Mouse (Mus musculus) heart, embryonic 11.5 days (tissue): ENCODE results near the gene Slc26a3. TPM values are rescaled to one million over a fixed set of nuclear protein-coding genes. Genes with fewer than 3 reads are reported as not detected.

Experiments used
- ATAC-seq: fragments of 200-750 bp; cut with Nextera tagmentation; replicated peaks from 2 replicates; pipeline ENCODE4 v1.8.0; 2017; ENCODE audit warnings: moderate library complexity; ENCODE audit not compliant: insufficient number of reproducible peaks, low FRiP score, low TSS enrichment
- H3K27ac ChIP-seq: fragments of 300-500 bp; sonication (generic); 2 replicates; pipeline ENCODE4 v1.5.1; 2014; ENCODE audit warnings: mild to moderate bottlenecking, low read depth, low read length
- H3K27me3 ChIP-seq: fragments of 300-500 bp; sonication (generic); 2 replicates; pipeline ENCODE4 v1.6.1; 2014; ENCODE audit warnings: mild to moderate bottlenecking, low read length, mixed read lengths; ENCODE audit not compliant: control insufficient read depth, insufficient read depth
- H3K36me3 ChIP-seq: fragments of 300-500 bp; sonication (generic); 2 replicates; pipeline ENCODE4 v1.6.1; 2014; ENCODE audit warnings: mild to moderate bottlenecking, low read length, moderate library complexity, mixed read lengths; ENCODE audit not compliant: control insufficient read depth, insufficient read depth
- H3K4me1 ChIP-seq: fragments of 300-500 bp; sonication (generic); 2 replicates; pipeline ENCODE4 v1.6.1; 2014; ENCODE audit warnings: low read length; ENCODE audit not compliant: control insufficient read depth, insufficient read depth
- H3K4me2 ChIP-seq: fragments of 300-500 bp; sonication (generic); 2 replicates; pipeline ENCODE4 v1.6.1; 2014; ENCODE audit warnings: mild to moderate bottlenecking, moderate library complexity
- H3K4me3 ChIP-seq: fragments of 300-500 bp; sonication (generic); 2 replicates; pipeline ENCODE4 v1.5.1; 2014; ENCODE audit warnings: low read depth, low read length
- H3K9ac ChIP-seq: fragments of 300-500 bp; sonication (generic); 2 replicates; pipeline ENCODE4 v1.6.1; 2014; ENCODE audit warnings: mild to moderate bottlenecking, low read depth, low read length, moderate library complexity
- H3K9me3 ChIP-seq: fragments of 300-500 bp; sonication (generic); replicated peaks from 2 replicates; pipeline ENCODE4 v1.6.1; 2016; ENCODE audit warnings: low read length; ENCODE audit not compliant: control insufficient read depth
- WGBS: fragments of 180-500 bp; shearing (Covaris S2); extraction: QIAGEN DNeasy Blood & Tissue Kit; methylation state at CpG from one replicate; pipeline ENCODE4 v1.1.7; 2014; ENCODE audit not compliant: insufficient replicate concordance; 5-methylcytosine and 5-hydroxymethylcytosine counted together
- polyA plus RNA-seq: library from polyadenylated mRNA; unstranded; fragments of >200 nt; fragmentation: Nextera tagmentation; extraction: Ambion mirVana; gene quantifications from 2 replicates; pipeline ENCODE4 v1.2.1, GENCODE M21; 2014

Slc26a3 gene
- polyA plus RNA-seq, 1 experiment from 2014 or later: 0.07 TPM

- no peak for ATAC-seq
Observed at GRCm38 (mm10) chr12:31498936-31499313, 108.3 kb downstream of the Slc26a3 start.

GRCm38 (mm10) chr12:31499314-31500131 lies 108.9 kb downstream of the Slc26a3 start, which contains the start of gene Cbll1:
Gene Cbll1 (minus strand): TSS chr12:31499616.
- ATAC-seq: peak; percentile 98
- no peaks in the 10 kb centered on the region for H3K27me3 ChIP-seq
- peak within 1 kb of the TSS; percentile 79 for H3K9ac ChIP-seq
- no peaks in the 10 kb centered on the region for H3K9me3 ChIP-seq
- peak within 1 kb of the TSS; percentile 88 for H3K4me2 ChIP-seq
- peaks cover under 1% of the 10 kb centered on the region; the same call in 1 of the 2 replicates for H3K36me3 ChIP-seq
- H3K4me3 ChIP-seq: peak within 1 kb of the TSS; percentile 86
- H3K4me1 ChIP-seq: peaks cover 14% of the 10 kb centered on the region; the same call in 1 of the 2 replicates
- H3K27ac ChIP-seq: peak within 1 kb of the TSS; percentile 83
- under 1% methylated on average over 68 of the region's 68 CpGs for WGBS

More at GRCm38 (mm10) chr12:31498936-31499313, 108.3 kb downstream of the Slc26a3 start:
- Histone ChIP-seq H3K27ac (peak overlapping the region; percentile 57), H3K4me2 (peak overlapping the region; percentile 85), H3K9me3 (no peaks in the 10 kb centered on the region), H3K4me1 (peaks cover 14% of the 10 kb centered on the region; the same call in 1 of the 2 replicates), H3K36me3 (peaks cover 5% of the 10 kb centered on the region; the same call in 1 of the 2 replicates), H3K4me3 (peak overlapping the region; percentile 86), H3K9ac (peak overlapping the region; percentile 79), H3K27me3 (no peaks in the 10 kb centered on the region)
- WGBS: 1% methylated on average over 25 of the region's 25 CpGs

- peak overlapping the region; percentile 79 for H3K9ac ChIP-seq
- H3K27ac ChIP-seq: peak overlapping the region; percentile 83
- peak overlapping the region; percentile 86 for H3K4me3 ChIP-seq
- no peaks in the 10 kb centered on the region for H3K27me3 ChIP-seq
- no peaks in the 10 kb centered on the region for H3K36me3 ChIP-seq
- H3K4me2 ChIP-seq: peak overlapping the region; percentile 88
- WGBS: 7% methylated on average over 12 of the region's 12 CpGs
- no peaks in the 10 kb centered on the region for H3K9me3 ChIP-seq
- H3K4me1 ChIP-seq: peaks cover 14% of the 10 kb centered on the region; the same call in 1 of the 2 replicates
- peak; percentile 21; the same call in 1 of the 2 replicates for ATAC-seq
Observed at GRCm38 (mm10) chr12:31500196-31500595, 109.5 kb downstream of the Slc26a3 start.

- H3K36me3 ChIP-seq: no peaks in the 10 kb centered on the region
- H3K4me3 ChIP-seq: 0 out of 2 replicates have a peak overlapping the region, but pooled peaks have one; percentile 5
- H3K9me3 ChIP-seq: no peaks in the 10 kb centered on the region
- no peak overlapping the region for H3K4me2 ChIP-seq
- H3K27me3 ChIP-seq: no peaks in the 10 kb centered on the region
- WGBS: 52% methylated on average over 4 of the region's 4 CpGs
- no peak overlapping the region for H3K27ac ChIP-seq
- ATAC-seq: no peak
- H3K9ac ChIP-seq: no peak overlapping the region
- peaks cover 14% of the 10 kb centered on the region; the same call in 1 of the 2 replicates for H3K4me1 ChIP-seq
Observed at GRCm38 (mm10) chr12:31501266-31501665, 110.6 kb downstream of the Slc26a3 start.

- Histone ChIP-seq H3K4me3 (no peak overlapping the region), H3K4me2 (no peak overlapping the region)
Observed at GRCm38 (mm10) chr12:31503211-31503610, 112.5 kb downstream of the Slc26a3 start.

GRCm38 (mm10) chr12:31507718-31508364 lies 117.2 kb downstream of the Slc26a3 start:
- Histone ChIP-seq H3K4me2 (no peak overlapping the region), H3K9me3 (no peaks in the 10 kb centered on the region), H3K9ac (no peak overlapping the region), H3K4me1 (no peaks in the 10 kb centered on the region), H3K4me3 (no peak overlapping the region), H3K27ac (no peak overlapping the region), H3K27me3 (no peaks in the 10 kb centered on the region), H3K36me3 (no peaks in the 10 kb centered on the region)
- WGBS: 39% methylated on average over 6 of the region's 6 CpGs
- no peak for ATAC-seq

More at GRCm38 (mm10) chr12:31503211-31503610, 112.5 kb downstream of the Slc26a3 start:
- no peak for ATAC-seq
- Histone ChIP-seq H3K36me3 (no peaks in the 10 kb centered on the region), H3K9ac (no peak overlapping the region), H3K27me3 (no peaks in the 10 kb centered on the region), H3K27ac (no peak overlapping the region), H3K4me1 (peaks cover 8% of the 10 kb centered on the region; the same call in 1 of the 2 replicates), H3K9me3 (no peaks in the 10 kb centered on the region)

- no peak overlapping the region for H3K9ac ChIP-seq
- no peaks in the 10 kb centered on the region for H3K36me3 ChIP-seq
- H3K9me3 ChIP-seq: no peaks in the 10 kb centered on the region
- H3K27me3 ChIP-seq: no peaks in the 10 kb centered on the region
- no peak for ATAC-seq
- no peak overlapping the region for H3K4me3 ChIP-seq
- 78% methylated on average over 6 of the region's 6 CpGs for WGBS
- H3K4me1 ChIP-seq: no peaks in the 10 kb centered on the region
- H3K27ac ChIP-seq: no peak overlapping the region
- no peak overlapping the region for H3K4me2 ChIP-seq
Observed at GRCm38 (mm10) chr12:31508496-31508895, 117.8 kb downstream of the Slc26a3 start.

GRCm38 (mm10) chr12:31511218-31511617 lies 120.5 kb downstream of the Slc26a3 start:
- 42% methylated on average over 4 of the region's 5 CpGs for WGBS
- no peak for ATAC-seq
- no peaks in the 10 kb centered on the region for H3K36me3 ChIP-seq

More at GRCm38 (mm10) chr12:31511218-31511617, 120.5 kb downstream of the Slc26a3 start:
- Histone ChIP-seq H3K4me1 (peaks cover 4% of the 10 kb centered on the region; the same call in 1 of the 2 replicates), H3K9me3 (no peaks in the 10 kb centered on the region), H3K27ac (no peak overlapping the region), H3K9ac (no peak overlapping the region), H3K4me3 (no peak overlapping the region), H3K27me3 (no peaks in the 10 kb centered on the region), H3K4me2 (no peak overlapping the region)
